Mouse (Mus musculus) ovary, postnatal 14 days (tissue): ENCODE results near the gene Bmp10.

Source experiments
- DNase-seq: peaks from one replicate; pipeline ENCODE4 v3.0.0; 2022; ENCODE audit warnings: low spot score

The Bmp10 gene

GRCm38 (mm10) chr6:87428487-87429044 lies at the start of gene Bmp10:
Bmp10 (plus strand) TSS chr6:87428994.
- DNase-seq = no peak

DNA sequence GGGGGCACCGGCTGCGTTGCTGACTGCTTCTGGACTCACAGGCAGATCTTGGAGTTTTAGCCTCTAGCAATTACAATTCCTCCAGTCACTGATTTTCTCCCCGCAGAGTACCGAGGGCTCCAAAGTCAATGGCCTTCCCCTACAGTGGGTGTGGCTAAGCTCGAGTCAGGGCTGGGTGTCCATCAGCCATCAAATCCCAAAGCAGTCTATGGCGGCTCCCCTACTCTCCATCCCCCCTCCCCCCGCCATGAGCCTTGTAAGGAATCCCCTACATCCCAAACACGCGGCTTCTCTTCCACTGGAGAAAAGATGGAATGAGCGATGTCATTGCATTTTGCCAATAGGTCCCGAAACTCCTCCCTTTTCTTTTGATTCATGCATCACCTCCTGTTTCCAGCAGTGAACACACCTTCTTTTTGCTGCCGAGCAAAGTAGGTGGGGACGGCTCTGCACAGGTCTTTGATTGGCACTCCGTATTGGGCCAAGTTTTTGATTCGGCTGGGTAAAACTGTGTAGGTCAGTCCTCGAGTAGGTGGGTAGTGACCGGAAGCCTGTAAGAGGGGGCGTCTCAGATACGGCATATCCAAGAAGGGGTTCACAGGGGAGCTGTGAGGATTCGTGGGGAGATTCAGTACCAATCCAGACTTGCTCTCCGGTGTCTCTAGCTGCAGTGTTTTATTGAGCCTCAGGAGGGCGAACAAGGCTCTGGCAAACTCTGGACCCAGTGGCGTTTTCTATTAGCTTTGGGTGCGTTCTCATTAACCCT lies 44.7 kb upstream of the Bmp10 start:
- DNase-seq = peak; percentile 8

GRCm38 (mm10) chr6:87384761-87385160 lies 44.0 kb upstream of the Bmp10 start:
- DNase-seq = no peak

GRCm38 (mm10) chr6:87386203-87386602 lies 42.6 kb upstream of the Bmp10 start:
- peak; percentile 63 for DNase-seq

GRCm38 (mm10) chr6:87386681-87387080 lies 42.1 kb upstream of the Bmp10 start:
- no peak for DNase-seq

DNA sequence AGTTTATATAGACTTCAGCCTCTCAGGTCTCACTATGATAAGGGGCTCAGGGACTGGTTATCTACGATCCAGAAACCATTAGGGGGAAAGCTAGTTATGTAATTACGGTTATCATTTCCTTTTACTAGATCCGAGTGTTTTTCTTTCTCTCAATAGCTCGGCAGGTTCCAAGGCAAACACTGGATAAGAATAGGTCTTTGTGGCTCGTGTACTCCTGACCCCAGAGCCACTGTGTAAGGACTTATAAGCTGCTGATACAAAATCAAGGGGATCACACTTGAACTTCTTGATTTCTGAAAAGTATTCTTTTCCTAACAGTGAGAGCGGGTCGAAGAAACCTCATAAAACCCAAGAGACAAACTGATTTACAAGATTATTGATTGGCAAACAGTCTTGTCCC lies 39.9 kb upstream of the Bmp10 start, which contains the start of gene Gkn3:
Gene Gkn3, minus strand, starts transcription at position 59 of the 400 bp plus-strand sequence.
- DNase-seq = no peak

DNA sequence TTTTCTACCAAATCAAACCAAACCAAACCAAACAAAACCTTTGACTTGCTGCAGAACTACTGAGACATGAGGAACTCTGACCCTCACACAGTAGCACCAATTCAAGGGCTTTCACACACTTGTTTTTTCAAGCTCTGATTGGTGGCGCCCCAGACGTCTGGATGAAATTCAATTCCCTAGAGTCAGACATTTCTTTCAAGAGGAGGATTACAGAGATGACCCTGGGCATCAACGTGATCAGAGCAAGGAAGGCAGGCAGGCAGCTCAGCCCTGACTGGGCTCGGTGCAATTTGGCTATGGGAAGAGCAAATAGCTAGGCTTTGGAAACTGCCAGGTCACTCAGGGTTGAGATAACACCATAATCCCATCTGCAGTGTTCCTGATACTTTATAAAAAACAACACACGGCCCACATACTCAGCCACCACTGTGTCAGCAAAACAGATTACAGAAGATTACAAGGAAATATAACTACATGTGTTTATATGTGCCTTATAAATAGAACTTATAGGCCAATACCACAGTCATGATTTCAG lies 39.3 kb upstream of the Bmp10 start:
- DNase-seq = no peak

DNA sequence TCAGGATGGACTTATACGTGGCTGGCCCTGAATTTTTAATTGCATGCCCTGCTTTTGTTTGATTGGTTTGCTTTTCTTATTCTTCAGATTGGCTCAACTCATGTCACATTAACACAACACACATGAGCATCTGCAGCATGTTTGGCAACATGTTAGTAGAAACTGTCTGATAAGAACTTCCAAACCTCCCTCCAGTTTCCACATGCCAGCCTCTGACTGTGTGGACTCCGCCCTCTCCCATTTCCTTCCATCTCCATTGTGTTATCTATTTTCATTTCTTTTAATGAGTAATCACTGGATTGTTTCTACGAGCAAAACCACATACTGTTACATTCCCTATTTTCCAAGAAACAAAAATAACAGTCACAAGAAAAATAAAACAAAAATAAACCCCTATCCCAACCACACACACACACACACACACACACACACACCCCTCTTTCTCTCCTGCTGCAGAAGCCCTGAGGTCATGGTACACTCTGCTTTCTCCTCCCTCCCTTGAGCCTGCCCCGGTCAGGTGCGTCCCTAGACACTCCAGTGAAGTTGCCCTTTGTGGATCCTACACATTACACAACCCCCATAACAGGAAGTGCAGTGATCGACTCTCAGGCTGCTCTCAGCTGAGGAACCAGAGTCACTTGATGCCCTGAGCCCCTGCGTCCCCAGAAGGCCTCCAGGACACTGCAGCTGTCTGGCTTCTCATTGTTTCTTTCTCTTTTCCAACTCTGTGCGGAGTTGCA lies 35.2 kb upstream of the Bmp10 start:
- no peak for DNase-seq

GRCm38 (mm10) chr6:87394783-87395182 lies 34.0 kb upstream of the Bmp10 start:
- no peak for DNase-seq

GRCm38 (mm10) chr6:87399137-87399536 lies 29.7 kb upstream of the Bmp10 start:
- peak; percentile 60 for DNase-seq

DNA sequence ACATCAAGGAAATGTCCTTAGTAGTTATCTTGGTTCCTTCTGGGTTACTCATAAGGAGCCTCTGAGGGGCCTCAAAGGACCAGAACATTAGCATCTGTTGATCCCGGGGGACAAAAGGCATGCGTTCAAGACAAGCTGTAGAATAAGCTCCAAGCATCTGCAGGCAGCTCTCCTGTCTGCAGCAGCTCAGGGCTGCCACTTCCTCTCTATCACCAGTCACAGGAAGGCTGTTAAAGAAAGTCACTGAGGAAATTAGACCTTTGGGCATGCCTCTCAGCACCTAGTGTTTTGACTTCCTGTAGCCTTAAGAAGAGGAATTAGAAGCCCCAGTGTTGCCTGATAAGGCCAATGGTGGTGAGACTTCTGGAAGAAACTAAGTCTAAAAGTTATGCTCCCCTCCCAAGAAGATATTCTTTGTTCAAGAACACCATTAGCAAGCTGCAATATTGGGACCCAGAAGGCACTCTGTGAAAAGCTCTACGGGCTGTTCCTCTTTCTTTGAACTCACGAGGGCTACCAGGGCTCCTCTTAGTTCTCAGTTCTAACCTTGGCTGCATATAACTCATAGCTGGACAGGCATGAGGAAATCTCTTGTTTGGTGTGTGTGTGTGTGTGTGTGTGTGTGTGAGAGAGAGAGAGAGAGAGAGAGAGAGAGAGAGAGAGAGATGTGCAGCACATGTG lies 28.8 kb upstream of the Bmp10 start:
- DNase-seq = no peak

GRCm38 (mm10) chr6:87401456-87401855 lies 27.3 kb upstream of the Bmp10 start:
- DNase-seq = no peak

- DNase-seq = no peak
Observed at GRCm38 (mm10) chr6:87412011-87412410, 16.8 kb upstream of the Bmp10 start.

DNA sequence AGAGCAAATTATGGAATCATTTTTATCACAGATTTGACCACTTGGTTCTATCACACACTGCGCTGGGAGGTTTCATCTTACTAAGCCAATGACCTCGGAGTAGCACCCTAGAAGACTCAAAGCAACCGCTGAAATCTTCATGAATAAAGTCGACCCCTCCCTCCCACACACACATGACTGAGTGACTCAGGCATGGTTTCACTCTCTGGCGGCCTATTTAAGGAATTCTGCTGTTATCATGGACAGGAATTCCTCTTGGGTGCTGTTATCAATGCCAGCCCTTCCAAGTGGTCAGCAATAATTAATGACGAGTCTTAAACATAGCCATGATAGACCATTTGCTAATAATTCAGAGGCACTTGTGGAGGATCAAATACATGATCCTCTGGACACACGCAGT lies 6.5 kb upstream of the Bmp10 start:
- DNase-seq = no peak

GRCm38 (mm10) chr6:87424037-87424816 lies 4.6 kb upstream of the Bmp10 start:
- no peak for DNase-seq

DNA sequence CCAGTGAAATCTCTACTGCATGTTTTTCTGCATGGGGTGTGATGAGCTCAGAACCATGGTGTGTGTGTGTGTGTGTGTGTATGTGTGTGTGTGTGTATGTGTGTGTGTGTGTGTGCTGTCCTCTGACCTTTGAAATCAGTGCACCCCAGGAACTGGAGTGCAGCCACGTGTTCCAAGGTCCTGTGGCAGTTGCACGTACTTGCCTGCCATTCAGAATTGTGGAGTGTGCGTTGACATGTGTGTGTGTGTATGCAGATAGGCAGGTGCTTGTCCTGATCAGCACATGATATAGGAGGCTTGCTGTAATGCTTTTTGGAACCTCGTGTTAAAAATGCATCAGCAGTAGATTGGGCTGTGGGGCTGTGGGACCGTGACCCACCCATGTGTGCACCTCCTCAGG lies 1.8 kb upstream of the Bmp10 start:
- DNase-seq = no peak

DNA sequence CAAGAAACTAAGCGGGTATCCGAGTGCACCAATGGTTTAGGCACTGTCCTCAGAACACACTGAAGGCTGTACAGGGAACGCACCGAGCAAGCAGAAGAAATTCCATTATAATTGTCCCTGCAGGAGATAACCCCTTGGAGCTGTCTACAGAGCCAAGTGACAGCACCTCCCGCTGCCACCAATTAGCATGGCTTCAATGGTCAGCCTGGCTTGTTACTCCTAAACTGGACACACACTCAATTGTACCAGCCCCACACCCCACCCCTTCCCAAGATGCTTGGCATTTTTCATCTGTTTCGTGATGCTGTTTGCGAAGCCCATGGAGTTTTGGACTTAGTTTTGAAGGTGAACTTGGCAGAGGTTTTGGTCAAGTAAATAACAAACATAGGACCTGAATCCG lies 1.2 kb upstream of the Bmp10 start:
- no peak for DNase-seq

DNA sequence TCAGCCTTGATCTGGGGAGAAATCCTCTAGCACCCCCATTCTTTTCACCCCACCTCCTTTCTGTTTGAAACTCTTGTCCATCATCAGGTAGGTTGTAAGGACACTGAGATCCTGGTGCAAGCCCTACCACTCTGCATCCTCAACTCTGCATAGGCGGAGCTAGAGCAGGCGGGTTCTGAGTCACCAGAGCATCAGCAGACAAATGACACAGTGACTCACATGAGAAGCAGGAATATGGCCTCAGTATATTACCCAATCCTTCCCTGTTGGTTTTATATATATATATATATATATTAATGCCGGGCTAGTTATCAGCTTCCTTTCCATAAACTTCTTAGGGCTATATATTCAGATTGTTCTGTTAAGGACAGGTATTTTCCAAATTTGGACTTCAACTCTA lies 7.0 kb downstream of the Bmp10 start:
- no peak for DNase-seq

DNA sequence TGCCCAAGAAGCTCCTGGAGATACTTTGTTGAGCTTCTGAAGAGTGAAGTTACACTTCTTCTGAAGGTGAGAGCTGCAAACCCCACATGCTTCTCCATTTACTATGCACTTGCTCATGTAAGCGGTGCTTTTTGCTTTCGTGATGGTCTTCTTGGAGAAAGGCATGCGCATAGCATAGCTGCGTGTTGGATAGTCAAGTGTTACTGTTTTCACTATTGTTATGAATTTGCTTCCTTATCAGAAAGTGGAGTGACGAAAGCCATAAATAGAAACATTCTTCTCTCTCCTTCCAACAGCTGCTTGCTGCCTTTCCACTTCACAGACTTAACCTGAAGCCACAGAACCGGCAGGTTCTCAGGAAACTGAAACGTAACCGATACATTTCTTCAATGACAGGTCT lies 8.0 kb downstream of the Bmp10 start:
- DNase-seq = no peak

DNA sequence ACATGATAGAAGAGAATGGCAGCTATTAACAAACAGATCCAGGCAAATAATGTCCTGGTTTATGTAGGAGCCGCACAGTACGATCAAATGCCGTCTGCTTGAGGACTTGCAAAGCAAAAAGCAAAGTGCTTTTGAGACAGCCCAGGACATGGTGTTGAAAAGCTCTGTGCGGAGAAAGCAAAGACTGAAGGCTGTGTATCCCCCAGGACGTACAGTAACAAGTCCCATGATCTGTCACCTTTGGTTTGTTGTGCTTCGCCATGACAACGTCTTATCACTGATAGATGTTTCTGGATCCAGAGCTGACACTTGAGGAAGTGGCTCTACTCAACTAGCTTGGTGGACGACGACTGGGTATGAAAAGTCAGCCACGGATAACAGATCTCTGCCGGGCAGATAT lies 14.5 kb downstream of the Bmp10 start:
- DNase-seq = no peak

DNA sequence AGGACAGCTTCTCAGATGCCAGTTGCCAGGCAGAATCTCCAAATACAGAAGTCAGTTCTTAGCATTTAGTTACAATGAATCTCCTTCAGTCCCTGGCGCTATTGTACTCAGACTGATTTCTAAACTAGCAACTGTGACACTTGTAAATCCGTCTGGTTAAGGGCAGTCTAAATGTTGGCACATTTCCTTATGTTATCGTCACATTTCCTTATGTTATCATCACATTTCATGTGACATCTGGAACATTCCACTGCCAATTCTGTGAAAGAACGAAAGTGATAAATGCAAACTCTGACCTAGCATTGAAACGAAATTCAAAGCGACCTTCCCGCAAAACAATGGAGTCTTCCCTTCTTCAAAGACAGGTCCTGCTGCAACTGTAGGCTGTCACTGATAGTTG lies 16.4 kb downstream of the Bmp10 start:
- DNase-seq = no peak

DNA sequence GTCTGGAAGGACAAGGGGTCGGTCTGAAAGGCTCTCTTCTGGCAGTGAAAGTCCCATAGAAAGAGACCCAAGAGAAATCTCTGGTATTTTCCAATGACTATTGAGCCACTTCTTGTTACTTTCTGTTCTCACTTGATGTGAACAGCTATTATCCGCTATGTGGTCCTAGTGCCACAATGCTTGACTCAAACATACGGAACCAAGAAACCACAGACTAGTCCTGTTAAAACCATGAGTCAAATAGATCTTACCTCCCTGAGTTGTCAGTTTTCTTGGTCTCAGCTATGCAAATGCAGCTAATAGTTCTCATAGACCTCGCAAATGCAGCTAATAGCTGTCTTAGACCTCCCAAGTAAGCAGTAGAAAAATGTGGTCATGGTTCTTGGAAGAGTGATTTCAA lies 18.4 kb downstream of the Bmp10 start:
- no peak for DNase-seq
